In the genomic region with DNA sequence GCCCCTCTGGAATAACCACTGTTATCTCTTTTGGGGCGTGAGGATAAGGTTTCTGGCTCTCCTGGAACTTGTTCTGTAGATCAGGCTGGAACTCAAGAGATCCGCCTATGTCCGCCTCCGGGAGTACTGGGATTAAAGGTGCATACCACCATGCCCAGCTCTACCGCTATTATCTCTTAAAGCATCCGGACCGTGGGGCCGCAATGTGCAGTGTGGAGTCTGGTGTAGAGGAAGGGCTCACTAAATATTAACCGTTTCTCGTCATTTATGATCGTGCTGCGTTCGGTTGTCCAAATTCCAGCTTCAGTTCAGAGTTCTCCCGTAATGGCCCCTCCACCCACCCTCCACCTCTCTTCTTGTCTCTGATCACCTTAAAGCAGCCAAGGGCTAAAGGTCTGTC, we compare ENCODE assay signal across 25 mouse cellular contexts. TPM values are rescaled to one million over a fixed set of nuclear protein-coding genes. Genes with fewer than 3 reads are reported as not detected.
DNase-seq lines count a peak whose midpoint lies in the region; ATAC-seq and TF ChIP-seq lines count a peak whose summit lies in the region.
"Had no signal": no experiment of that assay in that cellular context is flagged by ENCODE, and none has a peak within 500 bp of the region (broad histone marks: within the 10 kb centered on the region; RNA-seq: fewer than 3 reads in every experiment).

No protein-coding gene starts in this region.

- no peak overlapping the region for H3K27ac ChIP-seq in gastrocnemius, adult 2 months
- H3K27ac ChIP-seq in kidney, embryonic 16.5 days (ENCODE audit: low read length), result no peak overlapping the region
- H3K27ac ChIP-seq in intestine, embryonic 14.5 days (ENCODE audit: low read depth), result peak overlapping the region; percentile 19; the same call in 1 of the 2 replicates
- H3K27ac ChIP-seq in neural tube, embryonic 15.5 days (replicated peaks), result peak overlapping the region; percentile 49
- H3K27ac ChIP-seq in midbrain, embryonic 14.5 days (replicated peaks; ENCODE audit: low read depth, low read length), result no peak overlapping the region
- H3K27ac ChIP-seq: embryonic facial prominence, embryonic 13.5 days; forebrain, embryonic 13.5 days; heart, adult 2 months had no signal

- H3K4me3 ChIP-seq in gastrocnemius, adult 2 months, result no peak overlapping the region
- no peak overlapping the region for H3K4me3 ChIP-seq in kidney, embryonic 16.5 days (ENCODE audit: low read length)
- no peak overlapping the region for H3K4me3 ChIP-seq in intestine, embryonic 14.5 days (ENCODE audit: low read depth, low read length)
- H3K4me3 ChIP-seq in neural tube, embryonic 15.5 days (replicated peaks), result no peak overlapping the region
- H3K4me3 ChIP-seq in midbrain, embryonic 14.5 days (replicated peaks; ENCODE audit: low read depth, low read length), result no peak overlapping the region
- H3K4me3 ChIP-seq: embryonic facial prominence, embryonic 13.5 days; forebrain, embryonic 13.5 days; heart, adult 2 months; heart, embryonic 12.5 days had no signal

- H3K27me3 ChIP-seq in kidney, embryonic 16.5 days (ENCODE audit: insufficient read depth, low read length), result no peaks in the 10 kb centered on the region
- no peaks in the 10 kb centered on the region for H3K27me3 ChIP-seq in intestine, embryonic 14.5 days (replicated peaks; ENCODE audit: control insufficient read depth, insufficient read depth, low read length)
- H3K27me3 ChIP-seq in neural tube, embryonic 15.5 days (replicated peaks), result no peaks in the 10 kb centered on the region
- no peaks in the 10 kb centered on the region for H3K27me3 ChIP-seq in midbrain, embryonic 14.5 days (ENCODE audit: control insufficient read depth, insufficient read depth, low read length)
- H3K27me3 ChIP-seq: embryonic facial prominence, embryonic 13.5 days; forebrain, embryonic 13.5 days; heart, embryonic 12.5 days; Patski had no signal

- no peak for TF ChIP-seq CTCF in gastrocnemius, adult 2 months (IDR thresholded peaks at IDR 0.05)

- H3K9me3 ChIP-seq in kidney, embryonic 16.5 days (ENCODE audit: low read length), result no peaks in the 10 kb centered on the region
- H3K9me3 ChIP-seq in intestine, embryonic 14.5 days (ENCODE audit: control insufficient read depth, low read length), result peaks cover 6% of the 10 kb centered on the region; the same call in 1 of the 2 replicates
- H3K9me3 ChIP-seq in neural tube, embryonic 15.5 days (replicated peaks), result no peaks in the 10 kb centered on the region
- no peaks in the 10 kb centered on the region for H3K9me3 ChIP-seq in midbrain, embryonic 14.5 days (ENCODE audit: control insufficient read depth, low read length)
- H3K9me3 ChIP-seq: forebrain, embryonic 13.5 days had no signal

- H3K9ac ChIP-seq in kidney, embryonic 16.5 days (replicated peaks; ENCODE audit: low read length), result no peak overlapping the region
- no peak overlapping the region for H3K9ac ChIP-seq in intestine, embryonic 14.5 days (ENCODE audit: low read length)
- H3K9ac ChIP-seq in neural tube, embryonic 15.5 days (replicated peaks), result no peak overlapping the region
- no peak overlapping the region for H3K9ac ChIP-seq in midbrain, embryonic 14.5 days (replicated peaks; ENCODE audit: low read length)
- H3K9ac ChIP-seq: embryonic facial prominence, embryonic 13.5 days; forebrain, embryonic 13.5 days; heart, embryonic 12.5 days had no signal

- peak; percentile 1 for DNase-seq in gastrocnemius, adult 2 months
- no peak for DNase-seq in gastrocnemius, postnatal 36 days
- DNase-seq in kidney, adult 9 months, result peak; percentile 37
- DNase-seq in intestine, embryonic 14.5 days (ENCODE audit: low spot score), result no peak
- no peak for DNase-seq in midbrain, embryonic 14.5 days
- DNase-seq: adrenal gland, postnatal 25 days; cerebellum, adult 18-20 months; cerebellum, adult 9-11 months; cerebellum, postnatal 36 days; heart, adult 2 months had no signal

- no peak overlapping the region for H3K4me2 ChIP-seq in kidney, embryonic 16.5 days (replicated peaks; ENCODE audit: low read depth, low read length)
- H3K4me2 ChIP-seq in intestine, embryonic 14.5 days (ENCODE audit: low read length), result no peak overlapping the region
- no peak overlapping the region for H3K4me2 ChIP-seq in neural tube, embryonic 15.5 days
- H3K4me2 ChIP-seq in midbrain, embryonic 14.5 days (ENCODE audit: low read length), result no peak overlapping the region
- H3K4me2 ChIP-seq: embryonic facial prominence, embryonic 13.5 days; forebrain, embryonic 13.5 days; heart, embryonic 12.5 days had no signal

- ATAC-seq in kidney, embryonic 16.5 days (ENCODE audit: low FRiP score, low TSS enrichment), result no peak
- ATAC-seq in intestine, embryonic 14.5 days (replicated peaks; ENCODE audit: low FRiP score, low TSS enrichment, low read depth), result no peak
- no peak for ATAC-seq in neural tube, embryonic 15.5 days (ENCODE audit: low FRiP score)
- no peak for ATAC-seq in midbrain, embryonic 14.5 days (ENCODE audit: low FRiP score, low TSS enrichment)
- ATAC-seq in megakaryocyte, adult 5-6 weeks (ENCODE audit: poor library complexity, severe bottlenecking), result no peak
- ATAC-seq: activated CD4-positive, CD25-positive, alpha-beta regulatory T cell, adult 4 months; forebrain, embryonic 13.5 days; Patski had no signal

- 66% methylated on average over 14 of the region's 14 CpGs for WGBS in kidney, embryonic 16.5 days
- 65% methylated on average over 14 of the region's 14 CpGs for WGBS in intestine, embryonic 14.5 days
- WGBS in neural tube, embryonic 15.5 days, result 87% methylated on average over 14 of the region's 14 CpGs
- 87% methylated on average over 14 of the region's 14 CpGs for WGBS in midbrain, embryonic 14.5 days

- H3K36me3 ChIP-seq in kidney, embryonic 16.5 days (ENCODE audit: insufficient read depth, low read length), result no peaks in the 10 kb centered on the region
- no peaks in the 10 kb centered on the region for H3K36me3 ChIP-seq in intestine, embryonic 14.5 days (ENCODE audit: control insufficient read depth, insufficient read depth, low read length)
- no peaks in the 10 kb centered on the region for H3K36me3 ChIP-seq in neural tube, embryonic 15.5 days
- no peaks in the 10 kb centered on the region for H3K36me3 ChIP-seq in midbrain, embryonic 14.5 days (ENCODE audit: control insufficient read depth, insufficient read depth, low read length)
- H3K36me3 ChIP-seq: embryonic facial prominence, embryonic 13.5 days had no signal

- H3K4me1 ChIP-seq in kidney, embryonic 16.5 days (ENCODE audit: insufficient read depth, low read length), result no peaks in the 10 kb centered on the region
- no peaks in the 10 kb centered on the region for H3K4me1 ChIP-seq in intestine, embryonic 14.5 days (replicated peaks; ENCODE audit: control insufficient read depth, insufficient read depth, low read length)
- H3K4me1 ChIP-seq in neural tube, embryonic 15.5 days, result peaks cover 16% of the 10 kb centered on the region; the same call in 1 of the 2 replicates
- no peaks in the 10 kb centered on the region for H3K4me1 ChIP-seq in midbrain, embryonic 14.5 days (ENCODE audit: control insufficient read depth, insufficient read depth, low read length)
- H3K4me1 ChIP-seq: embryonic facial prominence, embryonic 13.5 days had no signal

- intact Hi-C loops in gastrocnemius, adult 2 months (cut with DNase I), result no loop called here
- intact Hi-C loops in gastrocnemius, postnatal 36 days (cut with DNase I), result no loop called here

RNA-seq across cellular contexts. Expression of a gene that starts 45.7 kb away (rescaled TPM):
- 1 to 10 TPM; 7.5 to 7.6 TPM for total RNA-seq in gastrocnemius, adult 2 months (2021)
- 1 to 10 TPM; 4.0 to 6.1 TPM for total RNA-seq in gastrocnemius, postnatal 36 days (2021)
- polyA plus RNA-seq in kidney, embryonic 16.5 days (2015; fragmentation: Nextera tagmentation; extraction: Ambion mirVana), result 8.8 and 8.9 TPM in 2 replicates
- polyA plus RNA-seq in intestine, embryonic 14.5 days (2014; fragmentation: Nextera tagmentation; extraction: Ambion mirVana), result 9.4 and 10.0 TPM in 2 replicates
- 1.2 and 3.7 TPM in 2 replicates for polyA plus RNA-seq in neural tube, embryonic 15.5 days (2015; fragmentation: Nextera tagmentation; extraction: Ambion mirVana)
- 0.38 and 0.61 TPM in 2 replicates for polyA plus RNA-seq in midbrain, embryonic 14.5 days (2014; fragmentation: Nextera tagmentation; extraction: Ambion mirVana)
- 5.2 and 7.0 TPM in 2 replicates for total RNA-seq in megakaryocyte, adult 5-6 weeks (2015)
- total RNA-seq in megakaryocyte, adult 5-6 weeks (2017), result 17.6 TPM in 2 replicates

RNA-seq across cellular contexts. Expression of a gene that starts 51.5 kb away (rescaled TPM):
- total RNA-seq in gastrocnemius, adult 2 months (2021), result not detected
- total RNA-seq in gastrocnemius, postnatal 36 days (2021), result not detected
- polyA plus RNA-seq in kidney, embryonic 16.5 days (2015; fragmentation: Nextera tagmentation; extraction: Ambion mirVana), result 9.8 and 11.0 TPM in 2 replicates
- polyA plus RNA-seq in intestine, embryonic 14.5 days (2014; fragmentation: Nextera tagmentation; extraction: Ambion mirVana), result 54.1 and 56.2 TPM in 2 replicates
- polyA plus RNA-seq in neural tube, embryonic 15.5 days (2015; fragmentation: Nextera tagmentation; extraction: Ambion mirVana), result 3.5 TPM in 1 of 2 replicates, not detected in the other
- not detected in 2 replicates for polyA plus RNA-seq in midbrain, embryonic 14.5 days (2014; fragmentation: Nextera tagmentation; extraction: Ambion mirVana)
- not detected in 2 replicates for total RNA-seq in megakaryocyte, adult 5-6 weeks (2015)
- total RNA-seq in megakaryocyte, adult 5-6 weeks (2017), result not detected in 2 replicates
- total RNA-seq: adrenal gland, adult 18-20 months; adrenal gland, postnatal 25 days; gastrocnemius, adult 8-10 months; gastrocnemius, postnatal 4 days; heart, adult 2 months; heart, postnatal 25 days had no signal
- polyA plus RNA-seq: activated CD4-positive, CD25-positive, alpha-beta regulatory T cell, adult 4 months; C2C12; embryonic facial prominence, embryonic 13.5 days; heart, embryonic 12.5 days; hindbrain, embryonic 11.5 days; Patski had no signal

RNA-seq across cellular contexts. Expression of a gene that starts 57.0 kb away (rescaled TPM):
- total RNA-seq in gastrocnemius, adult 2 months (2021), result not detected
- total RNA-seq in gastrocnemius, postnatal 36 days (2021), result not detected
- polyA plus RNA-seq in kidney, embryonic 16.5 days (2015; fragmentation: Nextera tagmentation; extraction: Ambion mirVana), result 0.12 and 0.15 TPM in 2 replicates
- polyA plus RNA-seq in intestine, embryonic 14.5 days (2014; fragmentation: Nextera tagmentation; extraction: Ambion mirVana), result 0.16 and 0.20 TPM in 2 replicates
- polyA plus RNA-seq in neural tube, embryonic 15.5 days (2015; fragmentation: Nextera tagmentation; extraction: Ambion mirVana), result 0.80 and 1.0 TPM in 2 replicates
- 0.32 and 0.57 TPM in 2 replicates for polyA plus RNA-seq in midbrain, embryonic 14.5 days (2014; fragmentation: Nextera tagmentation; extraction: Ambion mirVana)
- not detected in 2 replicates for total RNA-seq in megakaryocyte, adult 5-6 weeks (2015)
- not detected in 2 replicates for total RNA-seq in megakaryocyte, adult 5-6 weeks (2017)
- total RNA-seq: gastrocnemius, adult 8-10 months; gastrocnemius, postnatal 4 days; heart, adult 2 months; heart, postnatal 25 days had no signal
- polyA plus RNA-seq: activated CD4-positive, CD25-positive, alpha-beta regulatory T cell, adult 4 months; heart, adult 2 months; heart, embryonic 12.5 days; heart, embryonic 16.5 days; hindbrain, embryonic 11.5 days had no signal

Comparison
In these comparisons a context has a peak if more than half of its experiments do, and no peak if none do; other contexts are left out.
1. DNase-seq: peak in gastrocnemius, adult 2 months (single experiment) and kidney, adult 9 months (single experiment); none in gastrocnemius, postnatal 36 days (0 of 2), intestine, embryonic 14.5 days (single experiment) and midbrain, embryonic 14.5 days (single experiment).
2. H3K27ac ChIP-seq: peak in intestine, embryonic 14.5 days (single experiment) and neural tube, embryonic 15.5 days (single experiment); none in gastrocnemius, adult 2 months (single experiment), kidney, embryonic 16.5 days (single experiment) and midbrain, embryonic 14.5 days (single experiment).